Mouse (Mus musculus): ENCODE measurements around the gene Gm3164. TPM values are rescaled to one million over a fixed set of nuclear protein-coding genes. Genes with fewer than 3 reads are reported as not detected.
"Not testable (repeated sequence)": the region's sequence is repeated elsewhere in the genome, so short reads cannot be mapped to it uniquely, and the experiment has no call there.

Gene Gm3164
- 4.3 and 4.6 TPM in 2 replicates for polyA plus RNA-seq (2015; fragmentation: Nextera tagmentation; extraction: Ambion mirVana)

- not testable (repeated sequence) for H3K27ac ChIP-seq (ENCODE audit: low read length); H3K36me3 ChIP-seq (ENCODE audit: control insufficient read depth, insufficient read depth); H3K4me1 ChIP-seq (replicated peaks; ENCODE audit: control insufficient read depth, insufficient read depth, low read length); H3K9me3 ChIP-seq (ENCODE audit: control insufficient read depth, low read length); H3K27me3 ChIP-seq (replicated peaks; ENCODE audit: control insufficient read depth, insufficient read depth, low read length)
- Histone ChIP-seq H3K4me3 (replicated peaks; ENCODE audit: low read length) (peak within 1 kb of the TSS; percentile 46), H3K4me2 (ENCODE audit: low read length) (peak within 1 kb of the TSS; percentile 52), H3K9ac (replicated peaks; ENCODE audit: low read depth, low read length) (peak within 1 kb of the TSS; percentile 62)
- WGBS: 1% methylated on average over 35 of the region's 59 CpGs
- ATAC-seq: peak; percentile 59; the same call in 1 of the 2 replicates
Observed at GRCm38 (mm10) chr14:4414965-4415835, at the start of gene Gm3164. Gm3164 (plus strand) TSS chr14:4415448.

- 94% methylated on average over 2 of the region's 3 CpGs for WGBS
- not testable (repeated sequence) for H3K9ac ChIP-seq (replicated peaks; ENCODE audit: low read depth, low read length); H3K27ac ChIP-seq (ENCODE audit: low read length); H3K4me1 ChIP-seq (replicated peaks; ENCODE audit: control insufficient read depth, insufficient read depth, low read length); H3K9me3 ChIP-seq (ENCODE audit: control insufficient read depth, low read length); ATAC-seq; H3K27me3 ChIP-seq (replicated peaks; ENCODE audit: control insufficient read depth, insufficient read depth, low read length); H3K4me3 ChIP-seq (replicated peaks; ENCODE audit: low read length); H3K4me2 ChIP-seq (ENCODE audit: low read length); H3K36me3 ChIP-seq (ENCODE audit: control insufficient read depth, insufficient read depth)
Observed at GRCm38 (mm10) chr14:4368991-4369390, 46.3 kb upstream of the Gm3164 start.

DNA sequence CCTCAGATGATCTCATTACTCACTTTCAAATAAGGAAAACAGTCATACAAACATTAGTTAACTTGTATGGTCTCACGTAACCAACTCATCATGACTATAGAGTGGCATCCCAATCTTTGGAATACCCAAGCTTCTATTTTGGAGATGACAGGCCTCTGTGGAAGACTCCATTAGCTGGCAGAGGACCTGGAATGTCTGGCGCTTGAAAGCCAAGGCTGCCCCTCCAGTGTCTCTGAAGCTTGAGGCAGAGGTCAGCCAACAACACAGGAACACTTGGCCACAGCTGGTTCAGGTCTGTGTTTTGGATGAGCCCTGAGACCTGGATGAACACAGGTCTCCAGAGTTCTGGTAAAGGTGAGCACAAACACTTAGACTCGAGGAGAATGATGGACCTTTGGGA lies 45.6 kb upstream of the Gm3164 start:
- WGBS: 71% methylated on average over 3 of the region's 3 CpGs
- H3K4me1 ChIP-seq (replicated peaks; ENCODE audit: control insufficient read depth, insufficient read depth, low read length); H3K4me3 ChIP-seq (replicated peaks; ENCODE audit: low read length); H3K27me3 ChIP-seq (replicated peaks; ENCODE audit: control insufficient read depth, insufficient read depth, low read length); H3K36me3 ChIP-seq (ENCODE audit: control insufficient read depth, insufficient read depth); H3K4me2 ChIP-seq (ENCODE audit: low read length); H3K9me3 ChIP-seq (ENCODE audit: control insufficient read depth, low read length); H3K9ac ChIP-seq (replicated peaks; ENCODE audit: low read depth, low read length); ATAC-seq; H3K27ac ChIP-seq (ENCODE audit: low read length): not testable (repeated sequence)

DNA sequence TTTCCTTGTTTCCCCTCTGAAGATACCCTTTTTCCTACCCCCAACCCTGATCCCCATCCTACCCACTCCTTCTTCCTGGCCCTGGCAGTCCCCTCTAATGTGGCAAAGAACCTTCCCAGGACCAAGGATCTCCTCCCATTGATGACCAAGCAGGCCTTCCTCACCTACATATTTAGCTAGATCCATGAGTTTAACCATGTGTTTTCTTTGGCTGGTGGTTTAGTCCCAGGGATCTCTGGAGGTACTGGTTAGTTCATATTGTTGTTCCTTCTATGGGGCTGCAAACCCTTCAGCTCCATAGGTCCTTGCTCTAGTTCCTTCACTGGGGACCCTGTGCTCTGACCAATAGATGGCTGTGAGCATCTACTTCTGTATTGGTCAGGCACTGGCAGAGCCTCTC lies 37.4 kb upstream of the Gm3164 start:
- ATAC-seq: not testable (repeated sequence)

DNA sequence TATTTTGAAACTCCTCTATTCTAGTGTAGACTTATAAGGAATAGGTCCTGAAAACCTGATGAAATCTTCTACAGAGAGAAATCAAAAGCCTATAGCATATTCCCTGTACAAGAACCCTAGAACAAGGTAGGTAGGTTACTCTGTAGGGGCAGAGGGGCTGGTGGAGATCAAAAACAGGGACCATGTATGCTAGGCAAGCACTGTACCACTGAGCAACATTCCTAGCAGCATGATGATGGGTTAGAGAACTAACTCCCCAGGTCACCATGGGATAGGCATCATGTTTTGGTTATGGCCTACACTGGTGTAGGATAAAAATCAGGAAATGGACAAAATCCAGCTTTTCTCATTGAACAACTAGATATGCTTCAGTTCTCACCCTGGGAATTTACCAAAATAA lies 29.6 kb upstream of the Gm3164 start:
- H3K9me3 ChIP-seq (ENCODE audit: control insufficient read depth, low read length); H3K27me3 ChIP-seq (replicated peaks; ENCODE audit: control insufficient read depth, insufficient read depth, low read length); ATAC-seq: not testable (repeated sequence)

More for the DNA sequence above, 37.4 kb upstream of the Gm3164 start:
- H3K4me3 ChIP-seq (replicated peaks; ENCODE audit: low read length); H3K4me2 ChIP-seq (ENCODE audit: low read length); H3K4me1 ChIP-seq (replicated peaks; ENCODE audit: control insufficient read depth, insufficient read depth, low read length); H3K9me3 ChIP-seq (ENCODE audit: control insufficient read depth, low read length); H3K27ac ChIP-seq (ENCODE audit: low read length); H3K27me3 ChIP-seq (replicated peaks; ENCODE audit: control insufficient read depth, insufficient read depth, low read length); H3K36me3 ChIP-seq (ENCODE audit: control insufficient read depth, insufficient read depth); H3K9ac ChIP-seq (replicated peaks; ENCODE audit: low read depth, low read length): not testable (repeated sequence)

GRCm38 (mm10) chr14:4392841-4393530 lies 22.3 kb upstream of the Gm3164 start:
- ATAC-seq; H3K4me1 ChIP-seq (replicated peaks; ENCODE audit: control insufficient read depth, insufficient read depth, low read length); H3K9me3 ChIP-seq (ENCODE audit: control insufficient read depth, low read length); H3K4me3 ChIP-seq (replicated peaks; ENCODE audit: low read length); H3K27me3 ChIP-seq (replicated peaks; ENCODE audit: control insufficient read depth, insufficient read depth, low read length); H3K9ac ChIP-seq (replicated peaks; ENCODE audit: low read depth, low read length); H3K4me2 ChIP-seq (ENCODE audit: low read length); H3K27ac ChIP-seq (ENCODE audit: low read length); H3K36me3 ChIP-seq (ENCODE audit: control insufficient read depth, insufficient read depth): not testable (repeated sequence)
- WGBS: 100% methylated on average over 1 of the region's 6 CpGs

More for the DNA sequence above, 29.6 kb upstream of the Gm3164 start:
- not testable (repeated sequence) for H3K4me3 ChIP-seq (replicated peaks; ENCODE audit: low read length); H3K36me3 ChIP-seq (ENCODE audit: control insufficient read depth, insufficient read depth); H3K4me2 ChIP-seq (ENCODE audit: low read length); H3K27ac ChIP-seq (ENCODE audit: low read length); H3K9ac ChIP-seq (replicated peaks; ENCODE audit: low read depth, low read length); H3K4me1 ChIP-seq (replicated peaks; ENCODE audit: control insufficient read depth, insufficient read depth, low read length)

GRCm38 (mm10) chr14:4397226-4397625 lies 18.0 kb upstream of the Gm3164 start, which contains the start of gene Gm3159:
Gm3159 (plus strand) TSS chr14:4397526.
- not testable (repeated sequence) for H3K9ac ChIP-seq (replicated peaks; ENCODE audit: low read depth, low read length); H3K4me3 ChIP-seq (replicated peaks; ENCODE audit: low read length); H3K27me3 ChIP-seq (replicated peaks; ENCODE audit: control insufficient read depth, insufficient read depth, low read length); H3K4me1 ChIP-seq (replicated peaks; ENCODE audit: control insufficient read depth, insufficient read depth, low read length); H3K4me2 ChIP-seq (ENCODE audit: low read length); H3K36me3 ChIP-seq (ENCODE audit: control insufficient read depth, insufficient read depth); ATAC-seq; H3K9me3 ChIP-seq (ENCODE audit: control insufficient read depth, low read length); H3K27ac ChIP-seq (ENCODE audit: low read length)
- WGBS: 57% methylated on average over 1 of the region's 3 CpGs

- H3K36me3 ChIP-seq (ENCODE audit: control insufficient read depth, insufficient read depth); H3K9me3 ChIP-seq (ENCODE audit: control insufficient read depth, low read length); H3K4me3 ChIP-seq (replicated peaks; ENCODE audit: low read length); H3K4me1 ChIP-seq (replicated peaks; ENCODE audit: control insufficient read depth, insufficient read depth, low read length); H3K27ac ChIP-seq (ENCODE audit: low read length); H3K9ac ChIP-seq (replicated peaks; ENCODE audit: low read depth, low read length); ATAC-seq; H3K4me2 ChIP-seq (ENCODE audit: low read length); H3K27me3 ChIP-seq (replicated peaks; ENCODE audit: control insufficient read depth, insufficient read depth, low read length): not testable (repeated sequence)
Observed at GRCm38 (mm10) chr14:4398624-4399023, 16.6 kb upstream of the Gm3164 start.

GRCm38 (mm10) chr14:4400115-4400789 lies 15.0 kb upstream of the Gm3164 start:
- not testable (repeated sequence) for H3K4me1 ChIP-seq (replicated peaks; ENCODE audit: control insufficient read depth, insufficient read depth, low read length); ATAC-seq; H3K4me2 ChIP-seq (ENCODE audit: low read length); H3K9ac ChIP-seq (replicated peaks; ENCODE audit: low read depth, low read length); H3K9me3 ChIP-seq (ENCODE audit: control insufficient read depth, low read length); H3K27ac ChIP-seq (ENCODE audit: low read length); H3K27me3 ChIP-seq (replicated peaks; ENCODE audit: control insufficient read depth, insufficient read depth, low read length); H3K36me3 ChIP-seq (ENCODE audit: control insufficient read depth, insufficient read depth); H3K4me3 ChIP-seq (replicated peaks; ENCODE audit: low read length)
- WGBS: 95% methylated on average over 5 of the region's 5 CpGs

Measured in forebrain, embryonic 16.5 days (tissue).